Mouse (Mus musculus): ENCODE measurements around the gene Crygs.

GRCm38 (mm10) chr16:22844834-22845233, 33.5 kb upstream of the Crygs start:
- TF ChIP-seq CTCF (conservative IDR thresholded peaks at IDR 0.05 in 1 of 2, IDR thresholded peaks at IDR 0.05 in 1 of 2; ENCODE audit: low read depth in 2 of 2, low read length in 2 of 2) (no peak), IRF4 (IDR thresholded peaks at IDR 0.05; ENCODE audit: low read depth, low read length) (no peak), POLR2AphosphoS2 (IDR thresholded peaks at IDR 0.05; ENCODE audit: low read depth, low read length) (no peak), POLR2A (IDR thresholded peaks at IDR 0.05; ENCODE audit: low read depth, low read length) (no peak), ZKSCAN1 (IDR thresholded peaks at IDR 0.05; ENCODE audit: borderline replicate concordance, low read depth, low read length) (no peak), SIN3A (IDR thresholded peaks at IDR 0.05; ENCODE audit: low read length) (no peak), EP300 (IDR thresholded peaks at IDR 0.05; ENCODE audit: low read length) (no peak), TBP (conservative IDR thresholded peaks at IDR 0.05; ENCODE audit: low read depth, low read length) (no peak), NRF1 (IDR thresholded peaks at IDR 0.05; ENCODE audit: low read depth, low read length) (no peak)

Measured in CH12.LX (cell line).